Mouse (Mus musculus) thymus, postnatal 0 days (tissue): ENCODE data around the gene Adamts14. TPM values are rescaled to one million over a fixed set of nuclear protein-coding genes. Genes with fewer than 3 reads are reported as not detected.

ENCODE experiments used
- DNase-seq: peaks from one replicate; pipeline ENCODE4 v3.0.0-alpha.2; 2015; ENCODE audit warnings: low spot score
- polyA plus RNA-seq: library from polyadenylated mRNA; unstranded; fragments of >200 nt; fragmentation: Nextera tagmentation; extraction: Ambion mirVana; gene quantifications from 2 replicates; pipeline ENCODE4 v1.2.1, GENCODE M21; 2015

The Adamts14 gene
- polyA plus RNA-seq, 1 experiment from 2014 or later: 0.49 TPM

DNA sequence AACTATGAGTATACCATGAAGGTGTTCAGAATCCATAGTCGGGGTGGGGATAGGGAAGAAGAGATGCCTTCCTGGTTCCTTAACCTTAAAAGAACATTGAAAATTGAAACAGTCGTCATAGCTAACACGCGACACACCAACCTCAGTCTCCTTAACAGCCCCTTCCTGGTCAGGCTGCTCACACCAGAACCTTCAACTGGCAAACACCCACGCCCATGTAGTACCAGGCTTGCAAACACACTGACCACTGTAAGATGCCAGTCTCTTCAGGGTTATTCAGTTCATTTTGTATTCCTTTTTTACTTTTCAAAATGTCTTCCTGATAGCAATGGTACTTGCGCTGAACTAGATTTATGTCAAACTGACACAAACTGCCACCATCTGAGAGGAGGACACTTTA lies 3.8 kb upstream of the Adamts14 start:
- DNase-seq: no peak

DNA sequence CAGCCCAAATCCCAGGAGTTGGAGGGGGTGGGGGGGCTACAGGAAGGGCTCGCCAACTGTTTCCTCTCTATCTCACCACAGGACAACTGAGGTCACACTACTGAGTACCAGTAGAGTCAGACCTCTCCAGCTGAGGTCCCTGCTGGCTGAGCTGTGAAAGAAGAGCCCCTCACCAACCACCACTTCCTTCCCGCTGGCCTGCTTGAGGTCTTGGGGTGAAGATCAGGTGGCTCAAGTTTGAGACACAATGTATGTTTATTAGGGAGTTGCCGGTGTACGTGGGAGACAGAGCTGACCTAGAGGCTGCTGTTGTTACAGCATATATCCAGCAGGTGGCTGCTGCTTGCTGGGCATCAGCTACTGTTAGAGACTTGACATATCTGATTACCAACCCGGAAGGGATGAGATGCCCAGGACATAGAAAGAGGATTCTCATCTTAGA lies 2.5 kb upstream of the Adamts14 start:
- DNase-seq: peak; percentile 47

DNA sequence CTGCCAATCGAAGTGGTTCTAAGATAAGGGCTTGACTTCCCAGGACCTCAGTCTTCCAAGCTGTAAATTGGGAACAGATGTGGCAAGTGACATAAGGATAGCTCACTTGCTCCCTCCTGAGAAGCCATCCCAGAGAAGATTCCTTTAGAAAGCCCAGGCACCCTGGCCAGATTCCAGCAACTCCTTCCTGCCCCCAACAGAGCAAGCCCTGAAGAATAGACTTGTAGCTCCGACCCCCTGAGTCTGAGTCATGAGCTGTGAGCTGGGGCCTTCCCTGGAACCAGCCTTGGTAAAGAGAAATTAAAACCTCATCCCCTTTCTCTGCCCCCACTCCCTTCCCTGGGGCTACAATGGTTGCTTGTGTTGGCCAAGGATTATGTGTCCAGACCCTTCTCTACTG lies 1.3 kb upstream of the Adamts14 start:
- no peak for DNase-seq

DNA sequence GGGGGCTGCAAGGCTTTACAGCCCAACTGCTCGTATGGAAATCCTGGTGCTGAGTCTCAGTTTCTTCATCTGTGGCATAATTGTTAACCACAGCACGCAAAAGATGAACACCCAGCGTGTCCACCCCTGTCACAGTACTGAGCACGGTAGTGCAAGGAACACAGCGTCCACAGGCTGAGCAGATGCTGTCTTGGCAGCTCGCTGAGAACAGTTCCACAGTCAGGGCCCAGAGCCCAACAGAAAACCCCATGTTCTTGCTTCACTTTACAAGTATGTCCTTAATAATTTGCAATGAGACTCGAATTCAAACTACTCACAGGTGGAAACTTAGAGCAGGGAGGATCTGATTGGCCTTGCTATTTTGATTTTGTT lies 592 bp upstream of the Adamts14 start:
- no peak for DNase-seq

DNA sequence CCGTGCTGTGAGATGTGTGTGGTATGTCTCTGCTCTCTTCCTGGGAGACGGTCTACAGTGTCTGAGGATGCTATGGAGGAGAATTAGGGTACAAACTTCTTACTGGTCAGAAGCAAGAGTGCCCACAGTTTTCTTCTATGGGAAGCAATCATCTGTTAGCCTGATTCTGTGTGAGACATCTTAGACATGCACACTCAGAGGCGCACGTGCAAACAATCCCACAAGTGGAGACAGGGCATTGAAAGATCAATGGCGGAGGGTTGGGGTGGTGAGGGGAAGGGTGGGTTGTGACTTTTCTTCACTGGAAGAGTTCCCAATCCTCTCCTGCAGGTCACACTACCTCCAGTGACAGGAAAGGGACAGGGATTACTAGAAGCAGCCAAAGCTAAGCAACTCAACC lies 607 bp downstream of the Adamts14 start:
- no peak for DNase-seq

DNA sequence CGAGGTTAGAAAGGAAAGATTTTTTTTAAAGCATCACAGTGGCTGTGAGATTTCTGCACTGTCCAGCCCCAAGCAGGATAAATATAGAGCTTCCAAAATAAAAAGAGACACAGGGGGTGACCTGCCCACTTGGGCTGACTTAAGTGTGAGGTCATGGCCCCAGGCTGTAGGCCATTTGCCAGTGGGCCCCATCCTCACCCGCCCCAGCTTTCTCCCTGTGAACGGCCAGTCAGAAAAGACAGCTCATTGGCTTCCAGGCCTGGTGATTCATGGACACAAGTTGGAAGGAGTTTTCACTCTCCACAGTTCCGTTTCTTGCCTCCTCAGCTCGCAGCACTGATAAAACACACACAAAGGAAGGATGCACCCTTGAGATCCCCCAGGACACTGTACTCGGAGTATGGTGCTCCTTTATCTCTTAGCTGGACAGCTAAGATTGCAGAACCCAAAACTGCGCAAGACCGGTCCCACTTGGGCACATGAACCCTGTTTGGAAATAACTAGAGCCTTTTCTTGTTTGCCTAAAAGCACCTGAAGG lies 1.1 kb downstream of the Adamts14 start:
- DNase-seq: no peak

DNA sequence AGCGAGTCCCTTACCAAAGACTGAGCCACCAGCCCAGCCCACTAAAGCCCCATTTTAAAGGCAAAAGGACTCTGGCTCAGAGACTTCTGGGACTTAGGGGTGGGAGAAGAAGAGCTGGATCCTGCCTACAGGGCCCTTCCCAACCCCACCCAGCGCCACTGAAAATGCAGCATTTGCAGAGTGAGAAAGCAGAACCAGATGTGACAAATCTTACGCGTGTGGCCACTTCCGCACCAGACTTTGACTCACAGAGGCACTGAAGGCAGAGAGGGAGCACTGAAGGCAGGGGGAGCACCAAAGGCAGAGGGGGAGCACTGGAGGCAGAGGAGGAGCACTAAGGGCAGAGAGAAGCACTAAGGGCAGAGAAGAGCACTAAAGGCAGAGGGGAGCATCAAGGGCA lies 5.9 kb downstream of the Adamts14 start:
- no peak for DNase-seq

DNA sequence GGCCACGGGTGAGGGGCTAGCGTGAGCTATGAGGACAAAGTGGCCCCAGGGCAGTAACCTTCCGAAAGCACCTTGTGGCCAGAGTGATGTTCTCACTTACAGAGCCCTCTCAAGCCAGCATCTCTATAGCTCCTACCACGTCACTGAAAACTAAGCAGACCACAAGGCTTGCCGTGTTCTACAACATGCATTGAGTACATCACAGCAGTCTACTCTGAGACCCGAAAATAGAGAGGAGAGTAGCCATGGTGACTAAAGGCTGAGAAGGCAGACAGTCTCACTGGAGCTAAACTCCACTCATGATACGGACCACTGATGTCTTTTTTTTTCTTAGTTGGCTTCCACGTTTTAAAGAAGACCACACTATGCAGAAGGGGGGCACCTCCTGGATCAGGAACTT lies 9.6 kb downstream of the Adamts14 start:
- no peak for DNase-seq

DNA sequence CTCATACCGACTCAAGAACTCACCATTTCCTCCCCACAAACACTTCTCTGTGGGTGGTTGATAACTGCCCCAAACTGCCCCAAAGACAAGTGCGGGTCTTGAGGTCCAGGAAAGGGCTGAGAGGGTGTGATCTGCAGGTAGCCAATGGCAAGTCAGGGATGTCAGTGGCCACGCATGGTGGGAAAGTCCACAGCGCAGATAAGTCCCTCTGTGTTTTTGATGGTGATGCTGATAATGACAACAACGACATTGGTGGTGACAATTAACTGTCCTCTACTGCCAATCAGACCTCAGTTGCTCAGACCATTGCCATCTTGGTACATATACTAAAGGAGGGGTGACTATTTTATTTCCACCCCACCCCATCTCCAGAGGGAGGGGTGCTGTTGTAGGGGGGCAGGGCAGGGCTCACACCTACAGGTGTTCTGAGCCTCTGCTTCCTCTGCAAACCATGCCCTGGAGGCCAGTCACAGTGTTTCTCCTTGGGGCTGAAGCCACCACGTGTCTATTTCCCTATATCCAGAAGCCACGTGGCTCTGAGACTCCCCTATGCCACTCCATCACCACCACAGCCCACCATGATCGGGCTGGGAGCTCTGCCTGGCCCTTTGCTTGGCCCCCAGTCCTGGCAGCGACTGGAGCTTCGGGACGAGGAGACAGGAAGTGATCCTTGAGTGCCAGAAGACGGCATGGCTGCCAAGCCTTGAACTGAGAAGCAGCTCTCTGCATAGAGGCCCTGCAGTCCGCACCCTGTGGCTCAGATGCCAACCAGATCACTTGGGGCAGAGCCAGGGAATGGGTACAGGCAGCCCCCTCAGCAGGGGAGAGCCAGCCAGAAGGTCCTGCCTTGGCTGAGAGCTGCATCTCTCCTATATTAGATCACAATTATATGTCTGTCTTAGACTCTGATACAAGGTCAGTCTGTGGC lies 11.7 kb downstream of the Adamts14 start:
- no peak for DNase-seq

DNA sequence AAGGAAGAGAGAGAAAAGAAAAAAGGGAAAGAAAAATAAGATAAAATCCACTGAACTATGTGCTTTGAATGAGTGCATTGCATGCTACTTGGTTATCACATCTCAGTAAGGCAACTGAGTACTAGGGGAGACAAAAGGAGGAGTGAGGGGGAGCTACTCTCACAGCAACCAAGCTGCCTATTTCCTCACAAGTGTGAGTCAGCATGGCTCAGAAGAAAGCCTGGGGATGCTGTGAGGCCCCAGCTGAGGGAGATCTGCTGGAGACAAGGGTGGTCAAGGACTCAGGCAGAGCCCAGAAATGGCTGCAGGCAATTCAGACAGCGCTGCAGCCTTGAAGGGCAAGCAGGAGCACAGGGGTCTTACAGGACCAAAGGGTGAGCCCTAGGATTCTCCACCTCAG lies 15.1 kb downstream of the Adamts14 start:
- DNase-seq: no peak

DNA sequence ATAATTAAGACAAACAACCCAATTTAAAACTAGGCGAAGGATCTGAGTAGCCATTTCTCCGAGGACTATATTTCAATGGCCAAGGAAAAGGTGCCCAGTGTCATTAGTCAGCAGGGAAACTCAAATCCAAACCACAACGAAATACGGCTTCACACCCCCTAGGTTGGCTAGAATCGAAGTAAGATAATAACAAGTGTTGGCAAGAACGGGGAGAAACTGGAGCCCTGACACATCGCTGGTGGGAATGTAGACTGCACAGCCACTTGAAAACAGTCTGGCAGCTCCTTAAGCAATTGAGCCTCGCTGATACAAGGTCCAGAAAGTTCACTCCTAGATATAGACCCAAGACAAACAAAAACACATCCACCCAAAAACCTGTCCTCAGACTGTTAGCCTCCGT lies 16.6 kb downstream of the Adamts14 start:
- no peak for DNase-seq

DNA sequence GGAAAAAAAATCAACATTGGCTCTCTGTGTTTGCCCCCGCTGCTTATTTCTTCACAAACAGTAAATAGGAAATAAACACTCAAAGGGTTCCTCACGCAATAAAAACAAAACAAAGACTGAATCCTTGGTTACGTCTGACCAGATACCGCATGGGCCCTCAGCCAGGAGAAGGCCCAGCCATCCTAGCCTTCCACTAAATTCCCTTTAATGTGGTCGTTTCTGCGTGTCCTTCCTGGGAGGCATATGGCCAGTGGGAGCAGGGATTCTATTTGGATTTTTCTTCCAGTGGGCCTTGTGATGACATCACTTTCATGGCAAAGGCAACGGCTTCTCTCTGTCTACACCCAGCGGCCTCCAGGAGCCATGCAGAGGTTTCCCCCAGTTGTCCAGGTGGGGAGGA lies 18.0 kb downstream of the Adamts14 start:
- no peak for DNase-seq

DNA sequence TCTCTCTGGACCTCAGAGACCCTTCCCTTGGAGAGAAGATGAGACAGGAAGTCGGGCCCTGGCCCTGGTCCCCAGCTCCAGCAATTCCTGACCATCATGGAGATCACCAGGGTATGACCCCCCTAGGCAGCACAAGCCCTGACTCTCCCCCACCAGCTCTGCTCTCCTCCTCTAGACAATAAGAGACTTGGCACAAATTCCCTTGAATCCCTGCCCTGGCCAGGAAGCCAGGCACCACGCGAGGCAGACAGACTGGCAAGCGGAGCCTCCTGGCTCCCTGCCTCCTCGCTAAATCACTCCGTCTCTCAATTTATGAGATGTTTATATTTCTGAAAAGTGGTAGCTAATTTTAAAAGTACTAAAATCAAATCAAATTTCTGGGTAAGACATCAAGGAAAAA lies 18.5 kb downstream of the Adamts14 start:
- no peak for DNase-seq

DNA sequence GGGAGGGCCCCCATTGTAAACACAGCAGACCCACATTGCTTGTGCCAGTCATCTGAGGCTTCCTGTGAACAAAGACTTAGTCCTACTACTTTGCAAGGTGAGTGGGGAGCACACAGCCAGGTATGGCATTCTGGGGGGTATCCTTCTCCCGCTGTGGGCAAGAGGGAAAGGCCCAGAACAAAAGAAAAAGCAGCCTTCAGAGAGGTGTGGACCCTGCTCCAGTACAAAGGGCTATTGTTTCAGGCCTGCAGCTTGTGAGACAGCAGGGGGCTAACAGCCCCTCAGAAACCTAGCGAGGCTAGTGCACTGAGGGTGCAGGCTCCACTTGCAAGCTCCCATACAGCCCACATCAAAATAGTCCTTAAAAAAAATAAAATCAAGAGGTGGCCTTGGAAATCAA lies 23.3 kb downstream of the Adamts14 start:
- no peak for DNase-seq

DNA sequence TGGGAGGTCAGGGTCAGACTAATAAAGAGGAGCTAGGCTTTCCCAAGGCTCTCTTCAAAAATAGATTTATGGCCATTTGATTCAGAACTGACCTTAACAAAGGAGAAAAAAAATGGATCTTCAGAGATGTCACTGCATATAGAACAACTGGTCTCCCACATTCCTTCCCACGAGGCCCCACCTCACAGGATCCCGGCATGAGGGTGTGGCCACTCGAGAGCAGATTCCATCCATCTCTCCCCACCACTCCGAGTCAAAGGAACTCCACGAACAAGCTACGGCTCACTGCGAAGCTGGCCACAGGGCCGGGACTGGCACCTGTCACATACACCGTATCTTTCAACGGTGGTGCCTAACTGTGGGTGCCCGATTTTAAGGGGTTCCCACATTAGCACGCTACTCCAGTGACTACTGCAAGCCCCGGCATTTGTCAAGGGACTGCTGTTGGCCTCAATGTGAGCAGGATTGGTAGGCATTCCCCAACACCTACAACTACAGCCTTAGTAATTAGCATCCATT lies 24.6 kb downstream of the Adamts14 start:
- no peak for DNase-seq

DNA sequence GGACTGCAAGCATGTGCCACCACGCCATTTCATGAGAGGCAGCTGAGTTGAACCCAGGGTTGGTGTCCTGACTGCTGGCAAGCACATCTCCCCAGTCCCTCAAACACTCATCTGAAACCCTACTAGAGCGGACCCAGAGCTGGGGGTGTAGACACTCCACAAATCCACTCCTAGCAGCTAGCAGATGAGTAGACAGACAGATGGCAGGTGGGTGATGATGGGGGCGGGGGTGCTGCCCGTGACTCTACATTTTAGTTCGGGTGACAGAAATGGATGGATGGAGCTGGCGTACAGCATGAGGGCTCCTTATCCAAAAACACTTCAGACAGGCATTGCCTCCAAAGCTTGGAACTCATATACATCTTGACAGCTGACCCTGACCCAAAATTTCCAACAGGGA lies 26.9 kb downstream of the Adamts14 start:
- no peak for DNase-seq

DNA sequence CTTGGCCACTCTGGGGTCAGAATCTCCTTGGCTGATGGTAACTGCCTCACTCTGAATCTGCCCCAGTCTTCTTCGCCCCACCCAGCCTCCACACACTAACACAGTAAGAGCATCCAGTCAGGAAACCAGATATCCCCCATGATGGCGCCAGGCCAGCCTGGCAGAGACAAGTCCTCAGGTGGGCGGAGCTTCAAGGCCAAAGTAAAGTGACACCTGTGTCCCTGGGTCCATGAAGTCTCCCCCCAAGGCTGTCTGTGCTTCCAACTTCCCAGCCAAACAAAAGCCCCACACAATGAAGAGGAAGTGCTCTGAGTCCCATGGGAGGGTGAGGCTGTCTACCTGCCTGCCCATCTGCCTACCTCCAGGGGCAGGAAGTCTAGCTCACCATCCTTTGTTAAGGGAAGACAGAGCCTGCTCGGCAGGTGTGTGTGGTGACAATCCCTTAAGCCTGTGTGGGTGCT lies 31.2 kb downstream of the Adamts14 start:
- peak; percentile 29 for DNase-seq

DNA sequence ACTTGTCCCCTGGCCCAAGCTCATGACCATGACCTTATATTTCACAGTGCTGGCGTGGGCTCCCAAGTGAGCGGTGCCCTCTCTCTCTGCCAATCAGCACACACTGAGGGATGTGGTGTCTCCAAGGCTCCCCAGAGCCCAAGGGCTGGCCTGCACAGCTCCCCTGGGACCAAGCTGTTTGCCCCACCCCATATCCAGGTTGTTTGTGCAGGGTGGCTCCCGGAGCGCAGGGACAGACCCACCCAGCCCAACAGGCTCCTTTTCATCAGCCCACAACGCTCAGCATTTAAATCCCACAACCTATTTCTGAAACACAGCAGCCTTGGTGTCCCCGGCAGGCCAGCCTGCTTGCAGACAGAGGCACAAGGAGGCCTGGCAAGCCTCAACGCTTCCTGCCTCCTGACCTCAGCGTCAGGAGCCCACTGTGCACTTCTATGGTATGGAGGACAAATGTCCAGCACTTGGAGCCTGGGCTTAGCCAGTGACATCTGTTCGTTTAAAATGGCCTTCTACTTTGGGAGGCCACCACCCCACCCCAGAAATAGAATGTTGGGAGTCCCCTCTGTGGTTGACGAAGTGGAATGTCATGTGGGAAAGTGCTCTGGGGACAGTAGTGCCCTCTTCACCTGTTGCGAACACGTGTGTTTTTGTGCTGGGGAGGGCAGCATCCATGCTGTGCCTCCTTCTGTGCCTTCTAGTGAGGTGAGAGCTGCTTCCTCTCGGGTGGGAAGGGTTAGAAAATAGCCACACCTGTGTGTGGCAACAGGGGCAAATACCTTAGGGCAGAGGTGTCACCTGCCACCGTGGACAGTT lies 32.9 kb downstream of the Adamts14 start:
- no peak for DNase-seq

DNA sequence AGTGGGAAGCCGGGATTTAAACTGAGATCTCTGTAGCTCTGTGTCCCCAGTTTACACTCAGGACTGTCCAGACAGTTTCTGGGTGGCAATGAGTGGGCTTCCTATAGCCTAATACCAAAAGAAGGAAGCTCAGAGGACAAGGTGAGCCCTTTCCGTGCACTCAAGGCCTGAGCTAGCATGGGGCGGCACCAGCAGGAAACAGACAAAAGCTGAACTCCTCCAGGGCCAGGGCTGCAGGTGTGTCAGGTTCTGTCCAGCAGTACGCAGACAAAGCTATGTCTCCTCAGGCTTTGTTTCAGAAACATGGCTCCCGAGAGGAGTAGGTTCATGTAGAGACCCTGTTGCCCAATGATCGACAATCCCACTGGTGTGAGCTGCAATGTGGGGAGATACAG lies 35.9 kb downstream of the Adamts14 start:
- DNase-seq: no peak

DNA sequence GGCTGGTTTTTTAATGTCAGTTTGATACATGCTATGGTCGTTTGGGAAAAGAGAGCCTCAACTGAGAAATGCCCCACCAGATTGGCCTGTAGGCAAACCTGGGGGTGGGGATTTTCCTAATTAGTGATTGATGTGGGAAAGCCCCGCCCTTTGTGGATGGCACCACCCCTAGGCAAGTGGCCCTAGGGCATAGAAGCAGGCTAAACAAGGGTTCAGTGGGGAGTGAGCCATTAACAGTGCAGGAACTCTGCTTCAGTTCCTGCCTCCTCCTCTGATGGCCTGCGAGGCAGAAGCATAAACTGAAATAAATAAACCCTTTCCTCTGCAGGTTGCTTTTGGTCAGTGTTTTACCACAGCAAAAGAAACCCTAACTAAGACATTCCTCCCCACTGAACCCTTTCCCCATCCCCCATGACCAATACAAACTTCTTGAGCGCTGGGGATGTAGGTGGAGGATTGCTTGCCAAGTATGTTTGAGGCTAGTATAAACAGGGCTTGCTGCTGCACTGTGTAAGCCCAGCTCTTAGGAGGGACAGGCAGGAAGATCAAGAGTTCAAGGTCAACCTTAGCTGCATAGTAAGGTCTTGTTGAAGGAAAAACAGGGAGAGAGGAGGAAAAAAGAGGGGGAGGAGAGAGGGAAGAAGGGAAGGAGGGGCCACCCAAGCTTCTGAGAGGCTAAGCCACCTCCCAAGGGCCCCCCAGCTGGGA lies 36.4 kb downstream of the Adamts14 start:
- DNase-seq: no peak

DNA sequence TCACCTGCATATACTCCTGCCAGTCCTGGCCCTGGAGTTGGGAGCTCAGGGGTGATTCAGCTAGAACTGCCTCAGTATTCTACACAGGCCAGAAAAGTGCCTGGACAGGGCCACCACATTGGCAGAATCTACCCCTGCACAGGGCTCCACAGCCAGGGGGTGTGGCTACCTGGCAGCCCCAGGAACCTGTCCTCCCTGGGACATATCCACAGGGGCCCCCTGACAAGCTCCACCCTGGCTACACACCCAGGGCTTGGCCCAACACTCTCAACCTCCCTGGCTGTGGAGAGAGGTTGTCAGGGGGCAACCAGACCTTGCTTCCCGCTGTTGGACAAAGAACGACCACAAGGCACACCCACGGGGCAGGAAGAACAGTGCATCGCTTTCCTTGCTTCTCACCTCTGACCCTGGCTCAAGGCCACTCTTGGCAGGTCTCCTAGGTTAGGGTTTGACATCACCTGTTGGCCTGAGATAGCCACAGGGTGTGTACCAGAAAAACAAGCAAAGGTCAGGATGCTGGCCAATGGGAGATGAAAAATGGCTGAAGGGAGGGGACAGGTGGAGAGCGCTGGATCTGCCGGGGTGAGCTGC lies 37.5 kb downstream of the Adamts14 start:
- no peak for DNase-seq
